Mouse (Mus musculus): Measurements from ENCODE around the gene 4930442H23Rik. TPM values are rescaled to one million over a fixed set of nuclear protein-coding genes. Genes with fewer than 3 reads are reported as not detected.
A peak's percentile ranks its signal among the peaks of the same experiment; 100 is the strongest.

4930442H23Rik gene
- polyA plus RNA-seq, 1 experiment = not detected

DNA sequence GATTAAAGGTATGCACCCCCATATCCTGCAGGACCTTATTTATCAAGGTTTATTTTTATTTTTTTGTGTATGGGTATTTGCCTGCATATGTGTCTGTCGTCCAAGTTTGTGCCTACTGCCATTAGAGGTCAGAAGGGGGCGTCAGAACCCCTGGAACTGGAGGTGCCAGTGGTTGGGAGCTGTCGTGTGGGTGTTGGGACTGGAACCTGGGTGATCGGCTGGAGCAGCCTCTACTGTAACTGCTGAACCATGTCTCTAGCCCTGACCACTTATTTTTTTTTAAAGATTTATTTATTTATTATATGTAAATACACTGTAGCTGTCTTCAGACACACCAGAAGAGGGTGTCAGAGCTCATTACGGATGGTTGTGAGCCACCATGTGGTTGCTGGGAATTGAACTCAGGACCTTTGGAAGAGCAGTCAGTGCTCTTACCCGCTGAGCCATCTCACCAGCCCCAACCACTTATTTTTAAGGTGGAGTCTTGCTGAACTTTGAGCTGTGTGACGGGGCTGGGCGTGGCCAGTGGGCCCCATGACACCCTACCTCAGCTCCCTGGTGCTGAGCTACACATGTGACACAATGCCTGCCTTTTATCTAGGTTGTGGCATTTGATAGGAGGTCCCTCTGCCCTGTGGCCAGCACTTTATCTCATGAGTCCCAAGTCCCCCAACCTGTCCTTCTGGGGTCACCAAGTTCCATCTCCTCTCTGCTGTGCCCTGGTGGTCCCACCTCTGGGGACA lies 19.5 kb upstream of the 4930442H23Rik start:
- Histone ChIP-seq H3K36me3 (ENCODE audit: control insufficient read depth, insufficient read depth, low read length) (no peaks in the 10 kb centered on the region), H3K4me1 (ENCODE audit: control insufficient read depth, insufficient read depth, insufficient read length, low read length) (peaks cover 11% of the 10 kb centered on the region; the same call in 1 of the 2 replicates), H3K27ac (ENCODE audit: insufficient read depth, low read depth, low read length) (peak overlapping the region; percentile 69), H3K27me3 (ENCODE audit: control insufficient read depth, insufficient read depth, low read length) (no peaks in the 10 kb centered on the region), H3K4me3 (ENCODE audit: low read depth, low read length) (no peak overlapping the region)
- WGBS = 41% methylated on average over 8 of the region's 8 CpGs
- TF ChIP-seq CTCF (IDR thresholded peaks at IDR 0.05; ENCODE audit: extremely low read depth, insufficient read length, insufficient replicate concordance, low read depth, low read length) (no peak), POLR2A (IDR thresholded peaks at IDR 0.05; ENCODE audit: low read depth, low read length) (no peak)

DNA sequence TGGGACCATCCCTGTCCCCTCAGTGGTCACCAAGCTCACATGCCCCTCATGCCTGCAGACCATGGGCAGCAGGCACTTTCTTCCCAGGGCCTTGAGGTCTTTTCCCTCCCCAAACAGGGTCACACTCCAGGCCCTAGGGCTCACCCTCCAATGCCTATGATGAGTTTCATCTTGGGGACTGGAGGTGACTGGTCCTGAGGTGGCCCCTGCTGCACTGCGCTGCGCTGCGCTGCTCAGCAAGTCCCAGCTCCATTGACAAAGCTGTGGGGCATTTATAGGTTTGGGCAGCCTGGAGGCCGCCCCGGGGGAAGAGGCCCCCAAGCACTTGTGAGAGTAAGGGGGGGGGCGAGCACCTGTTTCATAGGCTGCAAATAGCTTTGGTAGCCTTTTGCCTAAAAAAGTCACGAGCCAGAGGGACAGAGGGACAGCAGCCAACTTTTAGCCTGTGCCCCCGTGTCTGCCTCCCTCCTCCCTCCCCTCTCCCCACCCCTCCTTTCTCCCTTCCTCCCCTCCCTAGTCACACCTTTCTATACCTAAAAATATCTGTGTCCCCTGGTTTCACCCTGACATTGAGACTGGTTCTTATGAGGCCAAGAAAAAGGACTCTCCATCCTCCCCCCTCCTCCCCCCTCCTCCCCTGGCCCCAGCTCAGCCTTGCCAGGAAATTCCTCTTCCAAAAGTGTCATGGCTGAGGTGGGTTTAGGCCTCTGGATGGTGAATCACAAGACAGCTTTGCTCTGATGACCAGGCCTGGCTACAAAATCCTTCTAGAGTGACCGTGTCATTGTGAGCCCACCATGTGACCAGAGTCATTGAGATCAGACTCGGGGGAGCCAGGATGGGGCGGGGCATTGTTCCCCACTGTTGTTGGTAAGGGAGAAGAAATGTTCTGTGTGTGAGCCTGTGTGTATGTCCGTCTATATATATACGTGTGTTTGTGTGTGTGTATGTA lies 18.4 kb upstream of the 4930442H23Rik start, which contains the start of gene Nmrk2:
Nmrk2 (minus strand) TSS at position 245 of the 952 bp plus-strand sequence.
- H3K4me3 ChIP-seq (ENCODE audit: low read depth, low read length) = no peak within 1 kb of the TSS
- peaks cover 11% of the 10 kb centered on the region; the same call in 1 of the 2 replicates for H3K4me1 ChIP-seq (ENCODE audit: control insufficient read depth, insufficient read depth, insufficient read length, low read length)
- no peak within 1 kb of the TSS for H3K27ac ChIP-seq (ENCODE audit: insufficient read depth, low read depth, low read length)
- no peaks in the 10 kb centered on the region for H3K27me3 ChIP-seq (ENCODE audit: control insufficient read depth, insufficient read depth, low read length)
- no peaks in the 10 kb centered on the region for H3K36me3 ChIP-seq (ENCODE audit: control insufficient read depth, insufficient read depth, low read length)
- 74% methylated on average over 13 of the region's 13 CpGs for WGBS
- no peak for TF ChIP-seq POLR2A (IDR thresholded peaks at IDR 0.05; ENCODE audit: low read depth, low read length)
- no peak for TF ChIP-seq CTCF (IDR thresholded peaks at IDR 0.05; ENCODE audit: extremely low read depth, insufficient read length, insufficient replicate concordance, low read depth, low read length)

DNA sequence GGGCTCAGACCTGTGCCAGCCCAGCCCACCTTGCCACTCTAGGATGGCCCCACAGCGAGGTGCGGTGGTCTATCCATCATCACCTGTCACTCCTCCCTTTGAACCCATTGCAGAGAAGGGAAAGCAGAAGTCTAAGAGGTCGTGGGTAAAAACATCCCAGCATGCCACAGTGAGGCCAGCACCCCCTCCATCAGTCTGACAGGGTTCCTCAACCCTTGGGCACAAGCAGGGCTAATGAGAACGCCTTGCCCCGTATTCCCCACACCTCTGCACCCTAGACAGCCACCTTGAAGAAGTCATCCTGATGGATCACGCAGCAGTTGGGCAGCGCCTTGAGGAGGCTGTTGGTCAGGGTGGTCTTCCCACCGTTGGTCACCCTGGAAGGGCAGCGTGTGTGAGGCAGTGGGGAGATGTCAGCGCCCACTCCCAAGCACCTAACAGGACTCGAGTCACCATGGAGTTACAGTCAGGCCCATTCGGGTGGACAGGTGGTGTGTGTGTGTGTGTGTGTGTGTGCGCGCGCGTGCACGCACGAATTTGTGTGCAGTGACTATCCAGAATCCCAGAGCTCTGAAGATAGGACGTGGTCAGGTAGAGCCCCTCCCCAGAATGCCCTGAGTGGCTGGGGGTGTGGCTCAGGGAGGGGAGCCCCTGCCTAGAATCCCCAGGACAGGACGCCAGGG lies 17.1 kb upstream of the 4930442H23Rik start:
- H3K36me3 ChIP-seq (ENCODE audit: control insufficient read depth, insufficient read depth, low read length) = no peaks in the 10 kb centered on the region
- no peak overlapping the region for H3K4me3 ChIP-seq (ENCODE audit: low read depth, low read length)
- WGBS = 84% methylated on average over 20 of the region's 20 CpGs
- TF ChIP-seq POLR2A (IDR thresholded peaks at IDR 0.05; ENCODE audit: low read depth, low read length) = no peak
- peaks cover 11% of the 10 kb centered on the region; the same call in 1 of the 2 replicates for H3K4me1 ChIP-seq (ENCODE audit: control insufficient read depth, insufficient read depth, insufficient read length, low read length)
- H3K27ac ChIP-seq (ENCODE audit: insufficient read depth, low read depth, low read length) = no peak overlapping the region
- no peaks in the 10 kb centered on the region for H3K27me3 ChIP-seq (ENCODE audit: control insufficient read depth, insufficient read depth, low read length)

DNA sequence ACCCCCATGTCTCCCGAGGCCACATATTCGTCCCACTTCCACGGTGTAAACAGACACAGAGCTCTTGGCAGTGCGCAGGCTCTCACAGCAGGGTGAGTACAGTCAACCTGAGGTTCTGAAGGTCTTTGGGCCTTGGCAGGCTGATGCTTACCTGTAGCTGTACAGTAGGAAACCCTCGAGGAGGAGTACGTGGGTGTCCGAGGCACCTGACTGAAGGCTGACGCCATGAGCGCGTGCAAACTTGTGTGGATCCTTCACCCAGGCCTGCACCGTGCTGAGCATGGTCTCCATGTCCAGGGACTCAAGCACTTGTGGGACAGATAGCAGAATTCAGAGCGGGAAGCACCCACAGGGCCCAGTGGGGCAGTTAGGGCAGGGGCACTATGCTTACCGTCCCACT lies 16.5 kb upstream of the 4930442H23Rik start:
- 88% methylated on average over 13 of the region's 13 CpGs for WGBS

DNA sequence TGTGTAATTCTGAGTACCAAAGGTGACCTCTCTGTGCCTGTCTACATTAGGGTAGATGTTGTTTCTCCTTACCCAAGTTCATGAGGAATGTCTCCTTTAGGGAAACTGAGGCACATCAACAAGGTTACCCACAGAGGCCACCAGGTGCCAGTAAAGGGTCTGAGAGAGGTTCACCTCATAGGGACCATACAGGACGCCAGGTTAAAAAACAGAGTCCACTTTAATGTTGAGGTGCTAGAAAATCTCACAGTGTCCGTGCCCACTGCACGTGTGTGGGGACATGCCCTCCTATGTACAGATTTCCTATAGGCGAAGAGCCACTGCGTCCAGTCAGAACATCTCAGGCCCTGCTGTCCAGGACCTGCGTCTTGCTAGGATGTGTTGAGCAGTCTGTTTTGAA lies 15.3 kb upstream of the 4930442H23Rik start:
- Histone ChIP-seq H3K27ac (ENCODE audit: insufficient read depth, low read depth, low read length) (no peak overlapping the region), H3K36me3 (ENCODE audit: control insufficient read depth, insufficient read depth, low read length) (no peaks in the 10 kb centered on the region), H3K4me3 (ENCODE audit: low read depth, low read length) (no peak overlapping the region), H3K4me1 (ENCODE audit: control insufficient read depth, insufficient read depth, insufficient read length, low read length) (peaks cover 19% of the 10 kb centered on the region), H3K27me3 (ENCODE audit: control insufficient read depth, insufficient read depth, low read length) (0 out of 2 replicates have a peak, but pooled peaks cover 1% of the 10 kb centered on the region)
- 88% methylated on average over 6 of the region's 6 CpGs for WGBS
- TF ChIP-seq POLR2A (IDR thresholded peaks at IDR 0.05; ENCODE audit: low read depth, low read length) (no peak), CTCF (IDR thresholded peaks at IDR 0.05; ENCODE audit: extremely low read depth, insufficient read length, insufficient replicate concordance, low read depth, low read length) (no peak)

More for the DNA sequence above, 16.5 kb upstream of the 4930442H23Rik start:
- Histone ChIP-seq H3K36me3 (ENCODE audit: control insufficient read depth, insufficient read depth, low read length) (no peaks in the 10 kb centered on the region), H3K27me3 (ENCODE audit: control insufficient read depth, insufficient read depth, low read length) (no peaks in the 10 kb centered on the region), H3K27ac (ENCODE audit: insufficient read depth, low read depth, low read length) (no peak overlapping the region), H3K4me1 (ENCODE audit: control insufficient read depth, insufficient read depth, insufficient read length, low read length) (peaks cover 15% of the 10 kb centered on the region; the same call in 1 of the 2 replicates), H3K4me3 (ENCODE audit: low read depth, low read length) (no peak overlapping the region)
- TF ChIP-seq POLR2A (IDR thresholded peaks at IDR 0.05; ENCODE audit: low read depth, low read length) (no peak), CTCF (IDR thresholded peaks at IDR 0.05; ENCODE audit: extremely low read depth, insufficient read length, insufficient replicate concordance, low read depth, low read length) (no peak)

DNA sequence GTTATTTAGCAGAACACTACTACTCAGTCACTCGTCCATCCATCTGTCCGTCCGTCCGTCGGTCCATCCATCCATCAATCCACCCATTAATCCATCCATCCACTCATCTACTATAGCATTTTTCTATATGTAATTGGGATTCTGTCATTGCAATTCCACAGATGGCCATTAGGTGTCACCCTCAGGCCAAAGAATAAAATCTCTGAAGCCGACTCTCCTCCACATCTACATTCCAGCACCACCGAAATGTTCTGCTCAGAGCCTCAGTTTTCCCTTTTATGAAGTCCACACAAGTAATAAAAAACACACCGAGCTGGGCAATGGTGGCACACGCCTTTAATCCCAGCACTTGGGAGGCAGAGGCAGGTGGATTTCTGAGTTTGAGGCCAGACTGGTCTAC lies 14.6 kb upstream of the 4930442H23Rik start:
- no peak overlapping the region for H3K27ac ChIP-seq (ENCODE audit: insufficient read depth, low read depth, low read length)
- 1% methylated on average over 9 of the region's 9 CpGs for WGBS
- TF ChIP-seq POLR2A (IDR thresholded peaks at IDR 0.05; ENCODE audit: low read depth, low read length) = no peak
- no peak for TF ChIP-seq CTCF (IDR thresholded peaks at IDR 0.05; ENCODE audit: extremely low read depth, insufficient read length, insufficient replicate concordance, low read depth, low read length)
- H3K36me3 ChIP-seq (ENCODE audit: control insufficient read depth, insufficient read depth, low read length) = no peaks in the 10 kb centered on the region
- H3K27me3 ChIP-seq (ENCODE audit: control insufficient read depth, insufficient read depth, low read length) = 0 out of 2 replicates have a peak, but pooled peaks cover 4% of the 10 kb centered on the region
- peaks cover 18% of the 10 kb centered on the region for H3K4me1 ChIP-seq (ENCODE audit: control insufficient read depth, insufficient read depth, insufficient read length, low read length)
- no peak overlapping the region for H3K4me3 ChIP-seq (ENCODE audit: low read depth, low read length)
